Mouse (Mus musculus) liver, adult 2 months (tissue): Measurements from ENCODE around the gene Cacna1c.

ENCODE experiments used
- CTCF ChIP-seq: fragments of 200-500 bp; IDR thresholded peaks from 2 replicates; pipeline ENCODE4 v1.5.1; 2011; ENCODE audit warnings: low read depth, low read length, control low read depth
- POLR2A ChIP-seq: fragments of 200-500 bp; IDR thresholded peaks from 2 replicates; pipeline ENCODE4 v1.6.1; 2011; ENCODE audit warnings: low read length, control low read depth; ENCODE audit not compliant: insufficient read depth; ENCODE audit errors: extremely low read depth

DNA sequence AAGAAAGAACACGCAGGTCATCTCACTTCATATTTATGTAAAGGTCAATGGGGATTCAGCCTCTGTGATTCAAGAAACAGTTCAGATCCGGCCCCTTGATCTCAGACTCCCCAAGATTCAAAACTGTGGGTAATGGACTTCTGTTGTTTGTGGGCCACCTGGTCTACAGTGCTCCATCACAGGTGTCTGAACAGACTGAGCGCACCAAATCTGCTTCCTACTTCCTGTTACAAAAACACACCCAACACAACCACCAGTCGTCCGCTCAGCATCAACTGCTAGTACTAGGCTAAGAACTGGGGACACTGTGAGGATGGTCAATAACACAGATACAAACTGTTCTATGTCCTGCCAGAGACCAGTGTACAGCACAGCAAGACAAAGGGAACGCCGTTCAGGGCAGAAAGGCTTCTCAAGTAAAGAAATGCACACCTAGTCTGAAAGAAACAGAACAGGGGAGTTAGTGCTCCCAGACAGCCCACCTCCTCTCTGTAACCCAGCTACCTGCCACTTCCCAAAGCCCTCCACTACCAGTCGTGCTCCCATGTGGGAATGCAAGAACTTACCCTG, 212.7 kb downstream of the Cacna1c start:
- TF ChIP-seq POLR2A (no peak), CTCF (no peak)
